Mouse (Mus musculus) erythroblast, embryonic 14.5 days (primary cell): ENCODE measurements around the gene Akt1. TPM values are rescaled to one million over a fixed set of nuclear protein-coding genes. Genes with fewer than 3 reads are reported as not detected.

Source experiments
- H3K27me3 ChIP-seq: 2 replicates; pipeline ENCODE4 v1.6.1; 2012; ENCODE audit warnings: inconsistent platforms; ENCODE audit not compliant: control insufficient read depth
- H3K36me3 ChIP-seq: 2 replicates; pipeline ENCODE4 v1.6.1; 2012; ENCODE audit warnings: mild to moderate bottlenecking, inconsistent platforms; ENCODE audit not compliant: control insufficient read depth
- H3K4me1 ChIP-seq: 2 replicates; pipeline ENCODE4 v1.6.1; 2012; ENCODE audit warnings: inconsistent platforms; ENCODE audit not compliant: control insufficient read depth
- H3K4me3 ChIP-seq: replicated peaks from 2 replicates; pipeline ENCODE3; 2012; ENCODE audit warnings: moderate library complexity, mild to moderate bottlenecking, inconsistent platforms
- H3K9me3 ChIP-seq: 2 replicates; pipeline ENCODE4 v1.6.1; 2012; ENCODE audit warnings: low read length, inconsistent platforms, mixed read lengths; ENCODE audit not compliant: control insufficient read depth
- GATA1 ChIP-seq: IDR thresholded peaks from 2 replicates; pipeline ENCODE4 v1.6.1; 2012; ENCODE audit warnings: low read length, inconsistent platforms, mixed read lengths
- TAL1 ChIP-seq: IDR thresholded peaks from 3 replicates; pipeline ENCODE4 v1.6.1; 2012; ENCODE audit warnings: low read length, inconsistent platforms, mixed read lengths
- polyA plus RNA-seq: library from polyadenylated mRNA; stranded (reverse); fragments of >175 nt; gene quantifications from 2 replicates; pipeline ENCODE4 v1.2.3, GENCODE M21; 2012

Akt1 gene
- polyA plus RNA-seq, 1 experiment, result 15.2 TPM

GRCm38 (mm10) chr12:112675245-112676035 is 756 bp upstream of the Akt1 start:
- Histone ChIP-seq H3K27me3 (peaks cover 46% of the 10 kb centered on the region), H3K4me3 (peak overlapping the region; percentile 83), H3K36me3 (peaks cover 17% of the 10 kb centered on the region), H3K9me3 (peaks cover 17% of the 10 kb centered on the region), H3K4me1 (peaks cover 61% of the 10 kb centered on the region)
- no peak for TF ChIP-seq TAL1
- TF ChIP-seq GATA1, result no peak

- peak overlapping the region; percentile 83 for H3K4me3 ChIP-seq
- H3K36me3 ChIP-seq, result peaks cover 35% of the 10 kb centered on the region
- TF ChIP-seq TAL1 (no peak), GATA1 (no peak)
- H3K27me3 ChIP-seq, result peaks cover 28% of the 10 kb centered on the region
- peaks cover 6% of the 10 kb centered on the region; the same call in 1 of the 2 replicates for H3K9me3 ChIP-seq
- peaks cover 59% of the 10 kb centered on the region for H3K4me1 ChIP-seq
Observed at GRCm38 (mm10) chr12:112673576-112674091, 1.1 kb downstream of the Akt1 start.

- H3K4me1 ChIP-seq, result peaks cover 53% of the 10 kb centered on the region
- no peak for TF ChIP-seq GATA1
- TF ChIP-seq TAL1, result no peak
- H3K9me3 ChIP-seq, result peaks cover 1% of the 10 kb centered on the region; the same call in 1 of the 2 replicates
- peak overlapping the region; percentile 83 for H3K4me3 ChIP-seq
- peaks cover 42% of the 10 kb centered on the region for H3K36me3 ChIP-seq
- peaks cover 21% of the 10 kb centered on the region for H3K27me3 ChIP-seq
Observed at GRCm38 (mm10) chr12:112672744-112673575, 1.7 kb downstream of the Akt1 start.

GRCm38 (mm10) chr12:112671891-112672290 is 2.8 kb downstream of the Akt1 start:
- H3K36me3 ChIP-seq, result peaks cover 51% of the 10 kb centered on the region
- TF ChIP-seq TAL1 (no peak), GATA1 (no peak)
- peaks cover 10% of the 10 kb centered on the region for H3K27me3 ChIP-seq
- no peak overlapping the region for H3K4me3 ChIP-seq
- peaks cover 52% of the 10 kb centered on the region for H3K4me1 ChIP-seq
- H3K9me3 ChIP-seq, result no peaks in the 10 kb centered on the region

- Histone ChIP-seq H3K27me3 (no peaks in the 10 kb centered on the region; the same call in 1 of the 2 replicates), H3K4me3 (no peak overlapping the region), H3K4me1 (peaks cover 52% of the 10 kb centered on the region), H3K36me3 (peaks cover 61% of the 10 kb centered on the region), H3K9me3 (no peaks in the 10 kb centered on the region)
- no peak for TF ChIP-seq GATA1
- no peak for TF ChIP-seq TAL1
Observed at GRCm38 (mm10) chr12:112670718-112671393, 3.8 kb downstream of the Akt1 start.

GRCm38 (mm10) chr12:112667619-112668297 is 6.9 kb downstream of the Akt1 start:
- Histone ChIP-seq H3K27me3 (no peaks in the 10 kb centered on the region), H3K4me1 (peaks cover 27% of the 10 kb centered on the region), H3K4me3 (no peak overlapping the region), H3K9me3 (no peaks in the 10 kb centered on the region), H3K36me3 (peaks cover 90% of the 10 kb centered on the region)
- TF ChIP-seq GATA1, result no peak
- TF ChIP-seq TAL1, result no peak

GRCm38 (mm10) chr12:112665881-112666544 is 8.7 kb downstream of the Akt1 start:
- TF ChIP-seq TAL1 (no peak), GATA1 (no peak)
- H3K9me3 ChIP-seq, result no peaks in the 10 kb centered on the region
- no peak overlapping the region for H3K4me3 ChIP-seq
- H3K27me3 ChIP-seq, result no peaks in the 10 kb centered on the region
- H3K36me3 ChIP-seq, result peaks cover 97% of the 10 kb centered on the region
- peaks cover 10% of the 10 kb centered on the region for H3K4me1 ChIP-seq

GRCm38 (mm10) chr12:112665445-112665844 is 9.2 kb downstream of the Akt1 start:
- Histone ChIP-seq H3K36me3 (peaks cover 97% of the 10 kb centered on the region), H3K4me1 (peaks cover 6% of the 10 kb centered on the region)

More at GRCm38 (mm10) chr12:112665445-112665844, 9.2 kb downstream of the Akt1 start:
- no peaks in the 10 kb centered on the region for H3K9me3 ChIP-seq
- no peak overlapping the region for H3K4me3 ChIP-seq
- TF ChIP-seq TAL1 (no peak), GATA1 (no peak)
- H3K27me3 ChIP-seq, result no peaks in the 10 kb centered on the region
